Comparison of ENCODE assay signal across 17 mouse cellular contexts in the genomic region with DNA sequence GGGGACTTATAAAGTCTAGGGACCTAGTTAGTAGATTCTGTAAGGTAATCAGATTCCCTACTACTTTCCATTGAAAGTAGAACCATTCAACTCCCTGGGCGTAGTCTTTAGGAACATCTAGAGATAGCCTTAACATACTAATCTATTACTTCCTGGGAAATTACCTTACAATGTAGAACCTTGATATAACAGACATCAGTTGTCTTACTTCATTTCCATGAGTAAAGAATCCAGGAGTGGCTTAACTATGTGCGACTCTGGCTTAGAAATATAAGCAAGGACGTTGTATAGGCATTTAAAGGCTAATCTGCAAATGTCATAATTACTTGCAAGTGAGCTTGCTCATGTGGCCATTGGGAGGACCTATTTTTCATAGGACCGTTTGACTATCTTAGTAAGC. TPM values are rescaled to one million over a fixed set of nuclear protein-coding genes. Genes with fewer than 3 reads are reported as not detected.
"Had no signal": no experiment of that assay in that cellular context is flagged by ENCODE, and none has a peak within 500 bp of the region (broad histone marks: within the 10 kb centered on the region; RNA-seq: fewer than 3 reads in every experiment).

No protein-coding gene starts in this region.

- H3K27ac ChIP-seq: liver, embryonic 14.5 days; macrophage; midbrain, embryonic 12.5 days; neural tube, embryonic 12.5 days; stomach, embryonic 15.5 days; stomach, postnatal 0 days had no signal

- H3K9ac ChIP-seq: liver, embryonic 14.5 days; lung, embryonic 14.5 days; midbrain, embryonic 12.5 days; neural tube, embryonic 12.5 days; stomach, embryonic 15.5 days had no signal

- DNase-seq: lung, adult 18-20 months; lung, embryonic 14.5 days; lung, postnatal 10 days; midbrain, embryonic 14.5 days; right cerebral cortex, postnatal 14 days; thymus, adult 2 months; thymus, postnatal 14 days; thymus, postnatal 36 days had no signal

- H3K36me3 ChIP-seq: midbrain, embryonic 12.5 days; neural tube, embryonic 12.5 days; stomach, embryonic 15.5 days had no signal

- H3K4me3 ChIP-seq: megakaryocyte, embryonic 14.5 days; midbrain, embryonic 12.5 days; neural tube, embryonic 12.5 days; stomach, embryonic 15.5 days had no signal

- H3K9me3 ChIP-seq: megakaryocyte, embryonic 14.5 days; midbrain, embryonic 12.5 days; neural tube, embryonic 12.5 days; stomach, embryonic 15.5 days had no signal

RNA-seq across cellular contexts. Expression of a gene that starts 49.0 kb away (rescaled TPM):
- total RNA-seq: monocyte, adult 5-6 weeks; neutrophil, adult 5-6 weeks had no signal
- polyA plus RNA-seq: macrophage had no signal
